21 mouse cellular contexts compared by ENCODE assay signal in the genomic region with DNA sequence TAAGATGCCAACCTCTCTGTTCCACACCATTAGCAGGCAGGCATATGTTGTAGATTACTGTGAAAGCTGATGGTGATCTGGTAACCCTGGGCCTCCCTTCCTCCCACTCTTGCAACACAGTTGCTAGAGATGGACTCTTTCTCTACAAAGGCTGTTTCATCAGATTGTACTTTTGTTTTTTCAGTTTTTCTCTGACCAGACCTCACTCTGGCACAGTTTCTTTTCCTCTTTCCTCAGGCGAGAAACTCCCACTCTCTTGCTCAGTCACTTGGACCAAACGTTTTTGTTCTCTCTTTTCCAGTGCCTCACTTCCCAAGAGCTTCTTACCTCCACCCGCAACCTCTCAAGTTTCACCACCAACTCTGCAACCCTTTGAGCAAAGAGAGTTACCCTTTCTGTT. TPM values are rescaled to one million over a fixed set of nuclear protein-coding genes. Genes with fewer than 3 reads are reported as not detected.
DNase-seq lines count a peak whose midpoint lies in the region; ATAC-seq and TF ChIP-seq lines count a peak whose summit lies in the region.
"Had no signal": no experiment of that assay in that cellular context is flagged by ENCODE, and none has a peak within 500 bp of the region (broad histone marks: within the 10 kb centered on the region; RNA-seq: fewer than 3 reads in every experiment).

No protein-coding gene starts in this region.

- ATAC-seq in limb, embryonic 15.5 days (ENCODE audit: insufficient number of reproducible peaks, low FRiP score, low TSS enrichment, low read depth) = no peak
- no peak for ATAC-seq in forebrain, embryonic 13.5 days
- no peak for ATAC-seq in hindbrain, embryonic 14.5 days (ENCODE audit: low FRiP score)
- ATAC-seq: inflammation-experienced regulatory T-cells, adult 6 months had no signal

- H3K4me3 ChIP-seq in gastrocnemius, adult 2 months = no peak overlapping the region
- H3K4me3 ChIP-seq in lung, adult 2 months (replicated peaks; ENCODE audit: extremely low read depth, low read depth, low read length) = no peak overlapping the region
- no peak overlapping the region for H3K4me3 ChIP-seq in limb, embryonic 15.5 days
- no peak overlapping the region for H3K4me3 ChIP-seq in forebrain, embryonic 13.5 days
- no peak overlapping the region for H3K4me3 ChIP-seq in hindbrain, embryonic 14.5 days (replicated peaks; ENCODE audit: low read length)
- H3K4me3 ChIP-seq: embryonic facial prominence, embryonic 13.5 days; heart, adult 2 months; neural tube, embryonic 12.5 days had no signal

- no peak for DNase-seq in gastrocnemius, adult 2 months
- DNase-seq in gastrocnemius, postnatal 25 days = no peak
- peak; percentile 21 for DNase-seq in lung, postnatal 25 days (ENCODE audit: low spot score)
- no peak for DNase-seq in lung, adult 2 months
- no peak for DNase-seq in layer of hippocampus, postnatal 25 days (ENCODE audit: extremely low spot score in 1 of 2, low spot score in 1 of 2)
- no peak for DNase-seq in hindbrain, embryonic 14.5 days (ENCODE audit: low spot score)
- DNase-seq: adrenal gland, postnatal 25 days; cerebellum, adult 8-10 months; heart, adult 2 months; kidney, adult 8-10 months; layer of hippocampus, postnatal 36 days; lung, embryonic 14.5 days; thymus, postnatal 25 days had no signal

- WGBS in lung, adult 2 months = 43% methylated on average over 3 of the region's 3 CpGs
- WGBS in limb, embryonic 15.5 days = 28% methylated on average over 3 of the region's 3 CpGs
- WGBS in forebrain, embryonic 13.5 days = 36% methylated on average over 3 of the region's 3 CpGs
- WGBS in hindbrain, embryonic 14.5 days = 51% methylated on average over 3 of the region's 3 CpGs

- peak overlapping the region; percentile 43; the same call in 1 of the 2 replicates for H3K27ac ChIP-seq in gastrocnemius, adult 2 months
- 0 out of 2 replicates have a peak overlapping the region, but pooled peaks have one; percentile 14 for H3K27ac ChIP-seq in limb, embryonic 15.5 days
- H3K27ac ChIP-seq in forebrain, embryonic 13.5 days = no peak overlapping the region
- no peak overlapping the region for H3K27ac ChIP-seq in hindbrain, embryonic 14.5 days
- H3K27ac ChIP-seq: embryonic facial prominence, embryonic 13.5 days; heart, adult 2 months; neural tube, embryonic 12.5 days; stomach, postnatal 0 days had no signal

- no peak overlapping the region for H3K4me2 ChIP-seq in limb, embryonic 15.5 days
- no peak overlapping the region for H3K4me2 ChIP-seq in forebrain, embryonic 13.5 days
- H3K4me2 ChIP-seq in hindbrain, embryonic 14.5 days (replicated peaks) = no peak overlapping the region
- H3K4me2 ChIP-seq: embryonic facial prominence, embryonic 13.5 days; lung, embryonic 14.5 days; neural tube, embryonic 12.5 days had no signal

- no peak for TF ChIP-seq POLR2A in lung, adult 2 months (IDR thresholded peaks at IDR 0.05; ENCODE audit: borderline replicate concordance, extremely low read depth, low read depth, low read length)

- H3K27me3 ChIP-seq in limb, embryonic 15.5 days = no peaks in the 10 kb centered on the region
- no peaks in the 10 kb centered on the region for H3K27me3 ChIP-seq in forebrain, embryonic 13.5 days
- no peaks in the 10 kb centered on the region for H3K27me3 ChIP-seq in hindbrain, embryonic 14.5 days (ENCODE audit: control insufficient read depth, insufficient read depth, low read length)
- H3K27me3 ChIP-seq: embryonic facial prominence, embryonic 13.5 days; neural tube, embryonic 12.5 days had no signal

- no peaks in the 10 kb centered on the region for H3K4me1 ChIP-seq in lung, adult 2 months (ENCODE audit: control insufficient read depth, insufficient read depth, low read length)
- H3K4me1 ChIP-seq in limb, embryonic 15.5 days = no peaks in the 10 kb centered on the region
- H3K4me1 ChIP-seq in forebrain, embryonic 13.5 days = no peaks in the 10 kb centered on the region
- no peaks in the 10 kb centered on the region for H3K4me1 ChIP-seq in hindbrain, embryonic 14.5 days (replicated peaks; ENCODE audit: control insufficient read depth, insufficient read depth, low read length)
- H3K4me1 ChIP-seq: neural tube, embryonic 12.5 days had no signal

- no peak overlapping the region for H3K9ac ChIP-seq in limb, embryonic 15.5 days
- no peak overlapping the region for H3K9ac ChIP-seq in forebrain, embryonic 13.5 days
- no peak overlapping the region for H3K9ac ChIP-seq in hindbrain, embryonic 14.5 days
- H3K9ac ChIP-seq: embryonic facial prominence, embryonic 13.5 days; lung, embryonic 14.5 days; neural tube, embryonic 12.5 days had no signal

- no peaks in the 10 kb centered on the region for H3K36me3 ChIP-seq in limb, embryonic 15.5 days
- no peaks in the 10 kb centered on the region for H3K36me3 ChIP-seq in forebrain, embryonic 13.5 days (ENCODE audit: poor library complexity, severe bottlenecking)
- no peaks in the 10 kb centered on the region for H3K36me3 ChIP-seq in hindbrain, embryonic 14.5 days (replicated peaks; ENCODE audit: control insufficient read depth, insufficient read depth)
- H3K36me3 ChIP-seq: embryonic facial prominence, embryonic 13.5 days; neural tube, embryonic 12.5 days had no signal

- intact Hi-C loops in gastrocnemius, adult 2 months (cut with DNase I) = no loop called here

- no peaks in the 10 kb centered on the region for H3K9me3 ChIP-seq in limb, embryonic 15.5 days
- H3K9me3 ChIP-seq in forebrain, embryonic 13.5 days (replicated peaks) = no peaks in the 10 kb centered on the region
- peaks cover 4% of the 10 kb centered on the region; the same call in 1 of the 2 replicates for H3K9me3 ChIP-seq in hindbrain, embryonic 14.5 days (ENCODE audit: control insufficient read depth, low read length)
- H3K9me3 ChIP-seq: embryonic facial prominence, embryonic 13.5 days; neural tube, embryonic 12.5 days had no signal

- no peak for TF ChIP-seq CTCF in gastrocnemius, adult 2 months (IDR thresholded peaks at IDR 0.05)
- TF ChIP-seq CTCF in lung, adult 2 months (IDR thresholded peaks at IDR 0.05; ENCODE audit: insufficient read depth, low read length) = no peak

RNA-seq across cellular contexts. Expression of a gene that starts 11.2 kb away (rescaled TPM):
- 1 to 10 TPM in 1 of 2 experiments, under 1 TPM in 1; 0.94 to 1.8 TPM for total RNA-seq in gastrocnemius, adult 2 months (2021)
- total RNA-seq in gastrocnemius, postnatal 25 days (2021) = 1 to 10 TPM; 1.5 to 3.4 TPM
- 12.3 and 13.3 TPM in 2 replicates for polyA plus RNA-seq in lung, adult 2 months (2012; rRNA removed)
- 3.1 TPM in 2 replicates for polyA plus RNA-seq in limb, embryonic 15.5 days (2015; fragmentation: Nextera tagmentation; extraction: Ambion mirVana)
- 1 to 10 TPM; 1.6 to 2.0 TPM for total RNA-seq in layer of hippocampus, postnatal 25 days (2021)
- polyA plus RNA-seq in forebrain, embryonic 13.5 days (2015; fragmentation: Nextera tagmentation; extraction: Ambion mirVana) = 0.89 and 0.96 TPM in 2 replicates
- 1.3 and 1.7 TPM in 2 replicates for polyA plus RNA-seq in hindbrain, embryonic 14.5 days (2014; fragmentation: Nextera tagmentation; extraction: Ambion mirVana)
- polyA plus RNA-seq: inflammation-experienced regulatory T-cells, adult 6 months had no signal

RNA-seq across cellular contexts. Expression of a gene that starts 42.0 kb away (rescaled TPM):
- under 1 TPM in 1 of 2 experiments, not detected in 1; 0.11 TPM for total RNA-seq in gastrocnemius, adult 2 months (2021)
- total RNA-seq in gastrocnemius, postnatal 25 days (2021) = not detected
- polyA plus RNA-seq in lung, adult 2 months (2012; rRNA removed) = 3.4 and 4.3 TPM in 2 replicates
- 0.32 and 0.51 TPM in 2 replicates for polyA plus RNA-seq in limb, embryonic 15.5 days (2015; fragmentation: Nextera tagmentation; extraction: Ambion mirVana)
- total RNA-seq in layer of hippocampus, postnatal 25 days (2021) = not detected
- not detected in 2 replicates for polyA plus RNA-seq in forebrain, embryonic 13.5 days (2015; fragmentation: Nextera tagmentation; extraction: Ambion mirVana)
- polyA plus RNA-seq in hindbrain, embryonic 14.5 days (2014; fragmentation: Nextera tagmentation; extraction: Ambion mirVana) = not detected in 2 replicates
- total RNA-seq: heart, adult 2 months; layer of hippocampus, postnatal 36 days had no signal
- polyA plus RNA-seq: hindbrain, embryonic 11.5 days; inflammation-experienced regulatory T-cells, adult 6 months; limb, embryonic 11.5 days; neural tube, embryonic 12.5 days had no signal

Comparison
In these comparisons a context has a peak if more than half of its experiments do, and no peak if none do; other contexts are left out.
1. H3K27ac ChIP-seq: peak in gastrocnemius, adult 2 months (single experiment) and limb, embryonic 15.5 days (single experiment); none in forebrain, embryonic 13.5 days (single experiment) and hindbrain, embryonic 14.5 days (single experiment).